In the genomic region with DNA sequence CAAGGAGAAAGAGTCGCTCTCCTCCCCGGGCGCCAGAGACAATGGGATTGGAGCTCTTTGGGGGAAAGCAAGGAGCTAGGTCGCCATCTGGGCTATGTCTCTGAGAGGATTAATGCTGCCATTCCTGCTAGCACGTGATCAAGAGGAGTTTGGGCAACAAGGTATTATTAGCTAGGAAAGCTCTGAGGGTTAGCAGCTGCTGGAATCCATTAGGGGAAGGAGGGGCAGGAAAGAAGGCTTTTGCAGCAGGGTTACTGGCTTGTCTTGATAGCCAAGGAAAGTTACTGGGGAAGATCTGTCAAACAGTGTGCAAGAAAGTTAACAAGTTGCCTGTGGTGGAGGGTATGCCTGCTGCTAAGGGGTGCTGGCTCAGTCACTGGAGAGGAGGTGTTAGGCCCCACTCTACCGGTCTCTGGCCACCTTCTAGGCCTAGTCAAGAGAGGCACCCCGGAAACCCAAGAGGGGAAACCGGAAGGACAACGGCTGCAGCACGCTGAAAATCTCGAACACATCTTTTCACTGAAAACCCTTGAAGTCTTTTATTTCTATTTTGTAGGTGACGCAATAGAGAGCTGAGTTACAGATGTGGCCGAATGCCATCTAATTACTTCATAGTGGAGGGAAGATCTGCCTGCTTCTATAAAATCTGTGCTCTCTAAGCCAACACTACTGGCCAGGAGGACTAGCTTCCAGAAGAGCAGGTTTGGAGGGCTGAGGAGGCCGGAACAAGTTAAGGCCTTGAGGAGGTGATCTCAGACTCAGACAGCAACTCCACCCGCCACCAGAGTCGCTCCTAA, we compare ENCODE assay signal across 8 mouse cellular contexts.
DNase-seq lines count a peak whose midpoint lies in the region; ATAC-seq lines count a peak whose summit lies in the region.

No protein-coding gene starts in this region.

- H3K36me3 ChIP-seq in hindbrain, embryonic 10.5 days = peaks cover 32% of the 10 kb centered on the region
- H3K36me3 ChIP-seq in midbrain, embryonic 13.5 days = no peaks in the 10 kb centered on the region; the same call in 1 of the 2 replicates

- 58% methylated on average over 16 of the region's 16 CpGs for WGBS in hindbrain, embryonic 10.5 days
- 39% methylated on average over 16 of the region's 16 CpGs for WGBS in midbrain, embryonic 13.5 days

- H3K27me3 ChIP-seq in hindbrain, embryonic 10.5 days (ENCODE audit: insufficient read depth, poor library complexity, severe bottlenecking) = no peaks in the 10 kb centered on the region
- no peaks in the 10 kb centered on the region for H3K27me3 ChIP-seq in midbrain, embryonic 13.5 days

- H3K27ac ChIP-seq in hindbrain, embryonic 10.5 days = peak overlapping the region; percentile 77
- peak overlapping the region; percentile 69 for H3K27ac ChIP-seq in midbrain, embryonic 13.5 days

- H3K4me1 ChIP-seq in hindbrain, embryonic 10.5 days (replicated peaks) = peaks cover 28% of the 10 kb centered on the region
- H3K4me1 ChIP-seq in midbrain, embryonic 13.5 days (replicated peaks) = peaks cover 51% of the 10 kb centered on the region

- H3K9ac ChIP-seq in midbrain, embryonic 13.5 days (replicated peaks) = no peak overlapping the region

- no peak overlapping the region for H3K4me3 ChIP-seq in hindbrain, embryonic 10.5 days
- H3K4me3 ChIP-seq in midbrain, embryonic 13.5 days (replicated peaks) = no peak overlapping the region

- H3K9me3 ChIP-seq in hindbrain, embryonic 10.5 days = no peaks in the 10 kb centered on the region
- no peaks in the 10 kb centered on the region for H3K9me3 ChIP-seq in midbrain, embryonic 13.5 days

- peak; percentile 56 for ATAC-seq in midbrain, embryonic 13.5 days

- no peak overlapping the region for H3K4me2 ChIP-seq in midbrain, embryonic 13.5 days (replicated peaks)

- intact Hi-C loops in gastrocnemius, postnatal 14 days (cut with DNase I; ENCODE audit: low total_unique reads) = no loop called here

- peak; percentile 17 for DNase-seq in adipocyte (ENCODE audit: low spot score)
- peak; percentile 51 for DNase-seq in embryo, embryonic 9.5 days (ENCODE audit: extremely low spot score)
- DNase-seq in hindbrain, embryonic 10.5 days (ENCODE audit: low spot score) = peak; percentile 21
- no peak for DNase-seq in spleen, postnatal 36 days (ENCODE audit: low spot score in 2 of 2)
- no peak for DNase-seq in ovary, postnatal 14 days (ENCODE audit: low spot score)
- no peak for DNase-seq in gastrocnemius, postnatal 14 days
- DNase-seq in kidney, adult 8-10 months = no peak

Comparison
In these comparisons a context has a peak if more than half of its experiments do, and no peak if none do; other contexts are left out.
1. DNase-seq: peak in adipocyte (single experiment), embryo, embryonic 9.5 days (single experiment) and hindbrain, embryonic 10.5 days (single experiment); none in spleen, postnatal 36 days (0 of 2), ovary, postnatal 14 days (single experiment), gastrocnemius, postnatal 14 days (single experiment) and kidney, adult 8-10 months (0 of 2).